Mouse (Mus musculus): Measurements from ENCODE around the gene P4hb. TPM values are rescaled to one million over a fixed set of nuclear protein-coding genes. Genes with fewer than 3 reads are reported as not detected.
A peak's percentile ranks its signal among the peaks of the same experiment; 100 is the strongest.
"Not testable (repeated sequence)": the region's sequence is repeated elsewhere in the genome, so short reads cannot be mapped to it uniquely, and the experiment has no call there.

Gene P4hb
- polyA plus RNA-seq, 1 experiment from 2014 or later: 504 TPM

GRCm38 (mm10) chr11:120582982-120583293, 9.9 kb upstream of the P4hb start:
- not testable (repeated sequence) for H3K27ac ChIP-seq (ENCODE audit: low read depth, low read length); H3K4me2 ChIP-seq (replicated peaks; ENCODE audit: low read depth, low read length); H3K4me3 ChIP-seq (ENCODE audit: low read depth, low read length); H3K9me3 ChIP-seq (ENCODE audit: control insufficient read depth, low read length); H3K9ac ChIP-seq (ENCODE audit: low read depth, low read length); ATAC-seq (ENCODE audit: low FRiP score); H3K4me1 ChIP-seq (replicated peaks; ENCODE audit: control insufficient read depth, insufficient read depth, low read length); DNase-seq (ENCODE audit: low spot score); H3K27me3 ChIP-seq (ENCODE audit: control insufficient read depth, insufficient read depth, low read length)
- H3K36me3 ChIP-seq (ENCODE audit: control insufficient read depth, insufficient read depth, low read length): peaks cover 25% of the 10 kb centered on the region
- WGBS: 81% methylated on average over 2 of the region's 2 CpGs

- Histone ChIP-seq H3K27me3 (ENCODE audit: control insufficient read depth, insufficient read depth, low read length) (no peaks in the 10 kb centered on the region), H3K4me2 (replicated peaks; ENCODE audit: low read depth, low read length) (peak overlapping the region; percentile 96), H3K9ac (ENCODE audit: low read depth, low read length) (peak overlapping the region; percentile 98), H3K36me3 (ENCODE audit: control insufficient read depth, insufficient read depth, low read length) (peaks cover 26% of the 10 kb centered on the region), H3K9me3 (ENCODE audit: control insufficient read depth, low read length) (no peaks in the 10 kb centered on the region), H3K4me1 (replicated peaks; ENCODE audit: control insufficient read depth, insufficient read depth, low read length) (peaks cover 6% of the 10 kb centered on the region), H3K27ac (ENCODE audit: low read depth, low read length) (peak overlapping the region; percentile 82), H3K4me3 (ENCODE audit: low read depth, low read length) (peak overlapping the region; percentile 94; the same call in 1 of the 2 replicates)
- ATAC-seq (ENCODE audit: low FRiP score): no peak
- peak; percentile 33 for DNase-seq (ENCODE audit: low spot score)
- WGBS: 73% methylated on average over 8 of the region's 8 CpGs
Measured at GRCm38 (mm10) chr11:120582268-120582981, 9.4 kb upstream of the P4hb start.

- peaks cover 6% of the 10 kb centered on the region for H3K4me1 ChIP-seq (replicated peaks; ENCODE audit: control insufficient read depth, insufficient read depth, low read length)
- H3K4me3 ChIP-seq (ENCODE audit: low read depth, low read length): peak within 1 kb of the TSS; percentile 94
- WGBS: 6% methylated on average over 54 of the region's 75 CpGs
- H3K27me3 ChIP-seq (ENCODE audit: control insufficient read depth, insufficient read depth, low read length): no peaks in the 10 kb centered on the region
- DNase-seq (ENCODE audit: low spot score) (peak; percentile 93), ATAC-seq (ENCODE audit: low FRiP score) (peak; percentile 64)
- no peaks in the 10 kb centered on the region for H3K9me3 ChIP-seq (ENCODE audit: control insufficient read depth, low read length)
- peak within 1 kb of the TSS; percentile 82 for H3K27ac ChIP-seq (ENCODE audit: low read depth, low read length)
- H3K4me2 ChIP-seq (replicated peaks; ENCODE audit: low read depth, low read length): peak within 1 kb of the TSS; percentile 96
- H3K36me3 ChIP-seq (ENCODE audit: control insufficient read depth, insufficient read depth, low read length): peaks cover 26% of the 10 kb centered on the region
- H3K9ac ChIP-seq (ENCODE audit: low read depth, low read length): peak within 1 kb of the TSS; percentile 98
Measured at GRCm38 (mm10) chr11:120581490-120582267, 8.6 kb upstream of the P4hb start, which contains the start of gene Arhgdia. Gene Arhgdia, minus strand, starts transcription at chr11:120581624.

GRCm38 (mm10) chr11:120580871-120581331, 7.8 kb upstream of the P4hb start:
- H3K9ac ChIP-seq (ENCODE audit: low read depth, low read length): peak overlapping the region; percentile 98
- H3K4me2 ChIP-seq (replicated peaks; ENCODE audit: low read depth, low read length): peak overlapping the region; percentile 96
- peaks cover 25% of the 10 kb centered on the region for H3K36me3 ChIP-seq (ENCODE audit: control insufficient read depth, insufficient read depth, low read length)
- no peaks in the 10 kb centered on the region for H3K27me3 ChIP-seq (ENCODE audit: control insufficient read depth, insufficient read depth, low read length)
- ATAC-seq (ENCODE audit: low FRiP score) (peak; percentile 29; the same call in 1 of the 2 replicates), DNase-seq (ENCODE audit: low spot score) (peak; percentile 59)
- H3K4me3 ChIP-seq (ENCODE audit: low read depth, low read length): peak overlapping the region; percentile 94
- under 1% methylated on average over 33 of the region's 44 CpGs for WGBS
- peak overlapping the region; percentile 82 for H3K27ac ChIP-seq (ENCODE audit: low read depth, low read length)
- H3K9me3 ChIP-seq (ENCODE audit: control insufficient read depth, low read length): no peaks in the 10 kb centered on the region
- H3K4me1 ChIP-seq (replicated peaks; ENCODE audit: control insufficient read depth, insufficient read depth, low read length): peaks cover 6% of the 10 kb centered on the region

GRCm38 (mm10) chr11:120580190-120580589, 7.1 kb upstream of the P4hb start:
- peaks cover 6% of the 10 kb centered on the region for H3K4me1 ChIP-seq (replicated peaks; ENCODE audit: control insufficient read depth, insufficient read depth, low read length)
- peaks cover 20% of the 10 kb centered on the region for H3K36me3 ChIP-seq (ENCODE audit: control insufficient read depth, insufficient read depth, low read length)
- no peaks in the 10 kb centered on the region for H3K9me3 ChIP-seq (ENCODE audit: control insufficient read depth, low read length)
- H3K27me3 ChIP-seq (ENCODE audit: control insufficient read depth, insufficient read depth, low read length): no peaks in the 10 kb centered on the region
- peak overlapping the region; percentile 82 for H3K27ac ChIP-seq (ENCODE audit: low read depth, low read length)
- peak overlapping the region; percentile 96 for H3K4me2 ChIP-seq (replicated peaks; ENCODE audit: low read depth, low read length)
- H3K4me3 ChIP-seq (ENCODE audit: low read depth, low read length): peak overlapping the region; percentile 94
- 63% methylated on average over 7 of the region's 7 CpGs for WGBS
- ATAC-seq (ENCODE audit: low FRiP score) (no peak), DNase-seq (ENCODE audit: low spot score) (no peak)
- H3K9ac ChIP-seq (ENCODE audit: low read depth, low read length): peak overlapping the region; percentile 98

GRCm38 (mm10) chr11:120579316-120580107, 6.5 kb upstream of the P4hb start:
- H3K36me3 ChIP-seq (ENCODE audit: control insufficient read depth, insufficient read depth, low read length): peaks cover 19% of the 10 kb centered on the region
- peak overlapping the region; percentile 94 for H3K4me3 ChIP-seq (ENCODE audit: low read depth, low read length)
- H3K9me3 ChIP-seq (ENCODE audit: control insufficient read depth, low read length): no peaks in the 10 kb centered on the region
- peaks cover 8% of the 10 kb centered on the region for H3K4me1 ChIP-seq (replicated peaks; ENCODE audit: control insufficient read depth, insufficient read depth, low read length)
- peak overlapping the region; percentile 96 for H3K4me2 ChIP-seq (replicated peaks; ENCODE audit: low read depth, low read length)
- peak overlapping the region; percentile 98 for H3K9ac ChIP-seq (ENCODE audit: low read depth, low read length)
- H3K27me3 ChIP-seq (ENCODE audit: control insufficient read depth, insufficient read depth, low read length): no peaks in the 10 kb centered on the region
- DNase-seq (ENCODE audit: low spot score): peak; percentile 92
- 71% methylated on average over 15 of the region's 15 CpGs for WGBS
- no peak for ATAC-seq (ENCODE audit: low FRiP score)
- peak overlapping the region; percentile 51; the same call in 1 of the 2 replicates for H3K27ac ChIP-seq (ENCODE audit: low read depth, low read length)

DNA sequence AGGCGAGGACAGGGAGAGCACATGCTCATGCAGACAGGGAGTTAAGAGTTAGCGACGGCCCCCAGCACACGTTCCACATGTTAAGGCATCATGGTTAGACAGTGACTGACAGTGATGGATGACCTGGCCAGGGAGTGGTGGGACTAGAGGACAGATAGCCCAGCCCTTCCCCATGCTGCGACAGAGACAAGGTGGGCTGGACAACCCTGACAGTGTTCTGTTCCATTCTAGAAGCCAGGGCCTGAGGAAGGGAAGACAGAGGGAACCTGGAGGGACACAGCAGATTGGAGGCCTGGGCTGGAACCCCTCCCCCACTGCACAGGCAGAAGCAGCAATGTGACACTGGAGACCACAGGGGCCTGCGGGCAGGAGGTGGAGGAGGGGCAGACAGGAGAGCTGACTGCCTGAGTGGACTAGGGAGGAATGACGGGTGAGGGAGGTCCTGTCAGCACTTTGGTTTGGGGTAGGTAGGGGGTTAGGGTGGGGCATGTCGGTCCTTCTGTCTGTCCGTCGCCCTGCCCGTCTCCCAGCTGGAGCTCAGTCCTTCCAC, 5.7 kb upstream of the P4hb start:
- no peaks in the 10 kb centered on the region for H3K9me3 ChIP-seq (ENCODE audit: control insufficient read depth, low read length)
- peaks cover 19% of the 10 kb centered on the region for H3K36me3 ChIP-seq (ENCODE audit: control insufficient read depth, insufficient read depth, low read length)
- no peak overlapping the region for H3K27ac ChIP-seq (ENCODE audit: low read depth, low read length)
- H3K4me2 ChIP-seq (replicated peaks; ENCODE audit: low read depth, low read length): no peak overlapping the region
- WGBS: 72% methylated on average over 11 of the region's 11 CpGs
- H3K4me3 ChIP-seq (ENCODE audit: low read depth, low read length): no peak overlapping the region
- peaks cover 12% of the 10 kb centered on the region for H3K4me1 ChIP-seq (replicated peaks; ENCODE audit: control insufficient read depth, insufficient read depth, low read length)
- H3K27me3 ChIP-seq (ENCODE audit: control insufficient read depth, insufficient read depth, low read length): no peaks in the 10 kb centered on the region
- ATAC-seq (ENCODE audit: low FRiP score) (no peak), DNase-seq (ENCODE audit: low spot score) (no peak)
- no peak overlapping the region for H3K9ac ChIP-seq (ENCODE audit: low read depth, low read length)

DNA sequence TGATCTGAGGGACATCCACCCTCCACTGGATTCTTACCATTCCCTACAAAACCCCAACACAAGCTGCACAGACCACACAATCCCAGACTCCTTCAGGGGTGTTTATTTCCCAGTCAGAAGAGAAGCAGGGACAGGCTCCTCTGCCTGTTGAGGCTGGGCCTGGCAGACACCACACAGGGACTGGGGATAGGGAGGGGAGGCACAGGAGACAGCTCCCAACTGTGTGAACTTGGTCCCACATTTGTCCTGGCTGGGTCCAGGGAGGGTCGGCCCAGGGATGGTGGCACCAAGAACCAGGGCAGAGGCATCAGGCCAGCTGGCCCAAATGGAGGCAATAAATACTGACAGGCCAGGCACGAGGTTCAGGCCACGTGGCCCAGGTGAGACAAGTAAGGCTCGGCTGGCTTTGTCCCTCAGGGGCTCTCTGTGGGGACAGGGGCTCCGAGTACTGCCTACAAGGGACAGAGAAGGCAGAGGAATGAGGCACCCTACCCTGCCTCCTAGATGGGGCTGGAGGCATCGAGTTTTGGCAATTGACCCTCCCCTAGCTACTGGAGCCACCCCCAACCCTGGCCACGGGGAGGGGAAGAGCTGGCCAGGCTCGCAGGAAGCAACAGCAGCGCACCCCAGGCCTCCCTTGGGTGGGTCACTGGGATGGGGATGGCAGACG, 5.1 kb upstream of the P4hb start:
- no peaks in the 10 kb centered on the region for H3K27me3 ChIP-seq (ENCODE audit: control insufficient read depth, insufficient read depth, low read length)
- ATAC-seq (ENCODE audit: low FRiP score): no peak
- H3K4me2 ChIP-seq (replicated peaks; ENCODE audit: low read depth, low read length): no peak overlapping the region
- H3K27ac ChIP-seq (ENCODE audit: low read depth, low read length): no peak overlapping the region
- H3K36me3 ChIP-seq (ENCODE audit: control insufficient read depth, insufficient read depth, low read length): peaks cover 19% of the 10 kb centered on the region
- WGBS: 85% methylated on average over 10 of the region's 10 CpGs
- no peaks in the 10 kb centered on the region for H3K9me3 ChIP-seq (ENCODE audit: control insufficient read depth, low read length)
- no peak overlapping the region for H3K4me3 ChIP-seq (ENCODE audit: low read depth, low read length)
- peaks cover 12% of the 10 kb centered on the region for H3K4me1 ChIP-seq (replicated peaks; ENCODE audit: control insufficient read depth, insufficient read depth, low read length)
- DNase-seq (ENCODE audit: low spot score): no peak
- peak overlapping the region; percentile 28; the same call in 1 of the 2 replicates for H3K9ac ChIP-seq (ENCODE audit: low read depth, low read length)

Measured in hindbrain, embryonic 11.5 days (tissue).